Mouse (Mus musculus) heart, adult 2 months (tissue): Measurements from ENCODE around the gene Pcnx. TPM values are rescaled to one million over a fixed set of nuclear protein-coding genes. Genes with fewer than 3 reads are reported as not detected.

ENCODE experiments used
- DNase-seq, 2 experiments: peaks; one replicate each; pipeline ENCODE4 v3.0.0; 2021
- H3K27ac ChIP-seq: fragments of 200-600 bp; 2 replicates; pipeline ENCODE4 v1.8.1; 2022
- H3K27me3 ChIP-seq: fragments of 200-500 bp; 2 replicates; pipeline ENCODE4 v1.6.1; 2012; ENCODE audit warnings: mild to moderate bottlenecking, low read length, inconsistent platforms, mixed read lengths; ENCODE audit not compliant: control insufficient read depth, insufficient read depth
- H3K36me3 ChIP-seq: fragments of 200-500 bp; 2 replicates; pipeline ENCODE4 v1.6.1; 2012; ENCODE audit warnings: low read length, inconsistent platforms; ENCODE audit not compliant: control insufficient read depth, insufficient read depth
- H3K4me1 ChIP-seq: fragments of 200-500 bp; 2 replicates; pipeline ENCODE4 v1.6.1; 2011; ENCODE audit warnings: low read length; ENCODE audit not compliant: control insufficient read depth, insufficient read depth
- H3K4me3 ChIP-seq: fragments of 200-600 bp; 2 replicates; pipeline ENCODE4 v1.8.1; 2022
- H3K79me2 ChIP-seq: fragments of 200-500 bp; replicated peaks from 2 replicates; pipeline ENCODE4 v1.6.1; 2012; ENCODE audit warnings: mild to moderate bottlenecking, inconsistent platforms, low read length, moderate library complexity, mixed read lengths; ENCODE audit not compliant: control insufficient read depth, insufficient read depth
- H3K9ac ChIP-seq: fragments of 200-500 bp; 2 replicates; pipeline ENCODE4 v1.6.1; 2012; ENCODE audit warnings: low read depth, mild to moderate bottlenecking, control low read depth, inconsistent platforms, low read length, mixed read lengths
- CTCF ChIP-seq: fragments of 200-600 bp; IDR thresholded peaks from 2 replicates; pipeline ENCODE4 v1.8.1; 2022; ENCODE audit warnings: antibody characterized with exemption, mild to moderate bottlenecking, moderate library complexity
- EP300 ChIP-seq: fragments of 200-500 bp; IDR thresholded peaks from 2 replicates; pipeline ENCODE4 v1.6.1; 2011; ENCODE audit warnings: low read depth, low read length, control low read depth; ENCODE audit not compliant: insufficient read depth
- POLR2A ChIP-seq: fragments of 200-500 bp; IDR thresholded peaks from 2 replicates; pipeline ENCODE4 v1.6.1; 2011; ENCODE audit warnings: mild to moderate bottlenecking, low read depth, low read length, control low read depth; ENCODE audit not compliant: insufficient read depth
- WGBS: fragments of 180-500 bp; shearing (Covaris S2); methylation state at CpG from one replicate; pipeline ENCODE4 v1.1.7; 2018; 5-methylcytosine and 5-hydroxymethylcytosine counted together
- intact Hi-C: fragments of 180-260 bp; cut with DNase I; formaldehyde crosslinking; loops from one replicate; pipeline ENCODE4 v1.15.1; 2025
- polyA plus RNA-seq: library from polyadenylated mRNA; depleted of rRNA; stranded (reverse); fragments of >200 nt; gene quantifications from 2 replicates; pipeline ENCODE4 v1.2.3, GENCODE M21; 2012
- total RNA-seq, 2 experiments: library from RNA; stranded (reverse); gene quantifications; 2 replicates each; pipeline ENCODE4 v1.2.3; 2021

Pcnx gene
- total and polyA plus RNA-seq, 3 experiments = 25.4 to 61.7 (median 58.3) TPM

DNA sequence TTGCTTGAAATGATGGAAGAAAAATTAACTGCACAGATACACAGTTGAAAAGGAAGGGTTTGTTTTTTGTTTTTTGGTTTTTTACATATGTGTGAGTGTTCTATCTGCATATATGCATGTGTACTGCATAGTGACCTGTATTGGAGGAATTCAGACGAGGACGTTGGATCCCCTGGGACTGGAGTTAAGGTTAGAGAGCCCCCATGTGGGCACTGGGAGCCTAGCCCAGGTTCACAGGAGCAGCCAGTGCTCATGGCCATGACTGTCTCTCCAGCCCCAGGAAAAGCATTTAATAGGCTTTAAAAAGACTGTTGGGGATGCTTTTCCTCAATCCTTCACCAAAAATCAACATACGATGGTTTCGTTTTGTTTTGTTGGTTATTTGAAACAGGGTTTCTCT, 117.5 kb downstream of the Pcnx start:
- Histone ChIP-seq H3K9ac (no peak overlapping the region), H3K4me3 (no peak overlapping the region), H3K27me3 (no peaks in the 10 kb centered on the region), H3K27ac (no peak overlapping the region), H3K4me1 (no peaks in the 10 kb centered on the region), H3K79me2 (no peaks in the 10 kb centered on the region), H3K36me3 (no peaks in the 10 kb centered on the region)
- 59% methylated on average over 4 of the region's 4 CpGs for WGBS
- intact Hi-C loops = loop anchor here (5.0 kb wide), 2 partner anchors 180 to 495 kb away; no protein-coding TSS in a partner anchor
- no peak for DNase-seq
- TF ChIP-seq CTCF (peak; percentile 41), POLR2A (no peak)

- H3K4me3 ChIP-seq = no peak overlapping the region
- no peak overlapping the region for H3K9ac ChIP-seq
- H3K36me3 ChIP-seq = no peaks in the 10 kb centered on the region
- no peak for DNase-seq
- WGBS = 93% methylated on average over 2 of the region's 2 CpGs
- H3K79me2 ChIP-seq = no peaks in the 10 kb centered on the region
- H3K27me3 ChIP-seq = no peaks in the 10 kb centered on the region
- H3K27ac ChIP-seq = no peak overlapping the region
- intact Hi-C loops = loop anchor here (5.0 kb wide), 2 partner anchors 182 to 493 kb away; no protein-coding TSS in a partner anchor
- TF ChIP-seq CTCF (no peak), EP300 (no peak), POLR2A (no peak)
- no peaks in the 10 kb centered on the region for H3K4me1 ChIP-seq
These were observed 119.5 kb downstream of the Pcnx start for GRCm38 (mm10) chr12:81979312-81979711.

- Histone ChIP-seq H3K4me1 (no peaks in the 10 kb centered on the region), H3K36me3 (no peaks in the 10 kb centered on the region), H3K9ac (no peak overlapping the region), H3K4me3 (no peak overlapping the region), H3K79me2 (no peaks in the 10 kb centered on the region), H3K27ac (no peak overlapping the region), H3K27me3 (no peaks in the 10 kb centered on the region)
- no peak for DNase-seq
- WGBS = 82% methylated on average over 4 of the region's 4 CpGs
- intact Hi-C loops = no loop called here
- TF ChIP-seq EP300 = no peak
- TF ChIP-seq POLR2A = no peak
- TF ChIP-seq CTCF = no peak
These were observed 132.3 kb downstream of the Pcnx start for GRCm38 (mm10) chr12:81992106-81992505.

DNA sequence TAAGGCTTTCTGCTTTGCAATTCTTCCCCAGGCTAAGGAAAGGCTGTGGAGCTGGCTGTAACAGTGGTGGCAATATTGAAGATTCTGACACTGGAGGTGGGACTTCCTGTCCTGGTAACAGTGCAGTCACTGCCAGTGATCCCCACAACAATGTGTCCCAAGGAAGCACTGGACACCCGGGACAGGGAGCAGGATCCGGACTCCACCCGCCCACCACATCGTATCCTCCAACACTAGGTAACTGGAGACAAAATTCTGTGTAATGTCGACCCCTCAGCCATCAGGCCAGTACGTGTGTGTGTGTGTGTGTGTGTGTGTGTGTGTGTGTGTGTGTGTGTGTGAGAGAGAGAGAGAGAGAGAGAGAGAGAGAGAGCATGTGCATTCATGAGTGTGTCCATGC, 133.2 kb downstream of the Pcnx start:
- H3K79me2 ChIP-seq = no peaks in the 10 kb centered on the region
- intact Hi-C loops = no loop called here
- DNase-seq = no peak
- H3K27ac ChIP-seq = no peak overlapping the region
- 66% methylated on average over 6 of the region's 6 CpGs for WGBS
- TF ChIP-seq CTCF = no peak
- TF ChIP-seq EP300 = no peak
- no peak for TF ChIP-seq POLR2A
- H3K27me3 ChIP-seq = no peaks in the 10 kb centered on the region
- H3K4me1 ChIP-seq = no peaks in the 10 kb centered on the region
- H3K36me3 ChIP-seq = no peaks in the 10 kb centered on the region
- H3K4me3 ChIP-seq = no peak overlapping the region
- no peak overlapping the region for H3K9ac ChIP-seq

- H3K79me2 ChIP-seq = no peaks in the 10 kb centered on the region
- intact Hi-C loops = no loop called here
- H3K9ac ChIP-seq = no peak overlapping the region
- TF ChIP-seq POLR2A (no peak), CTCF (no peak), EP300 (no peak)
- no peaks in the 10 kb centered on the region for H3K36me3 ChIP-seq
- H3K4me1 ChIP-seq = no peaks in the 10 kb centered on the region
- DNase-seq = no peak
- WGBS = 75% methylated on average over 20 of the region's 20 CpGs
- H3K4me3 ChIP-seq = no peak overlapping the region
- H3K27me3 ChIP-seq = no peaks in the 10 kb centered on the region
- H3K27ac ChIP-seq = no peak overlapping the region
These were observed 135.3 kb downstream of the Pcnx start for GRCm38 (mm10) chr12:81994911-81995667.

- no peaks in the 10 kb centered on the region for H3K27me3 ChIP-seq
- H3K4me1 ChIP-seq = no peaks in the 10 kb centered on the region
- no peak overlapping the region for H3K9ac ChIP-seq
- WGBS = 77% methylated on average over 14 of the region's 14 CpGs
- H3K36me3 ChIP-seq = no peaks in the 10 kb centered on the region
- intact Hi-C loops = no loop called here
- TF ChIP-seq EP300 = no peak
- no peak for TF ChIP-seq CTCF
- no peak for DNase-seq
- no peak overlapping the region for H3K27ac ChIP-seq
- H3K4me3 ChIP-seq = no peak overlapping the region
- H3K79me2 ChIP-seq = no peaks in the 10 kb centered on the region
These were observed 137.0 kb downstream of the Pcnx start for GRCm38 (mm10) chr12:81996679-81997362.
